Mouse (Mus musculus) MEL (cell line): ENCODE measurements around the gene Kif28. TPM values are rescaled to one million over a fixed set of nuclear protein-coding genes. Genes with fewer than 3 reads are reported as not detected.

Experiments used
- DNase-seq: peaks from one replicate; pipeline ENCODE4 v3.0.0; 2011; ENCODE audit warnings: low read depth, low spot score
- H3K27ac ChIP-seq: 2 replicates; pipeline ENCODE4 v1.5.1; 2012; ENCODE audit warnings: low read depth, mild to moderate bottlenecking, control low read depth, low read length, moderate library complexity; ENCODE audit not compliant: control insufficient read depth
- H3K27me3 ChIP-seq, 2 experiments: fragments of 150-350 bp in 1 of 2; sonication (generic) in 1 of 2; 2 replicates each; pipeline ENCODE4 v1.6.1; 2012; ENCODE audit warnings: low read length in 2 of 2, mild to moderate bottlenecking in 2 of 2, improper control_type of control experiment in 1 of 2, moderate library complexity in 1 of 2; ENCODE audit not compliant: insufficient read depth in 2 of 2, control insufficient read depth in 1 of 2
- H3K36me3 ChIP-seq, 2 experiments: 2 replicates each; pipeline ENCODE4 v1.6.1; 2012 to 2014; ENCODE audit warnings: low read length in 2 of 2, improper control_type of control experiment in 1 of 2, inconsistent platforms in 1 of 2, mild to moderate bottlenecking in 1 of 2; ENCODE audit not compliant: insufficient read depth in 2 of 2, control insufficient read depth in 1 of 2
- H3K4me1 ChIP-seq, 2 experiments: fragments of 150-350 bp in 1 of 2; sonication (generic) in 1 of 2; 2 replicates each; pipeline ENCODE4 v1.6.1; 2012; ENCODE audit warnings: low read length in 2 of 2, improper control_type of control experiment in 1 of 2, mild to moderate bottlenecking in 1 of 2; ENCODE audit not compliant: insufficient read depth in 2 of 2, control insufficient read depth in 1 of 2
- H3K4me3 ChIP-seq, 2 experiments: fragments of 150-350 bp in 1 of 2; sonication (generic) in 1 of 2; 2 replicates each; pipeline ENCODE4 v1.5.1; 2012; ENCODE audit warnings: low read depth in 2 of 2, low read length in 2 of 2, mild to moderate bottlenecking in 2 of 2, moderate library complexity in 2 of 2, control low read depth in 1 of 2, improper control_type of control experiment in 1 of 2; ENCODE audit not compliant: control insufficient read depth in 1 of 2, insufficient read depth in 1 of 2
- H3K79me2 ChIP-seq: 2 replicates; pipeline ENCODE4 v1.6.1; 2012; ENCODE audit warnings: mild to moderate bottlenecking, low read length, moderate library complexity; ENCODE audit not compliant: control insufficient read depth, poor library complexity, insufficient read depth
- H3K9ac ChIP-seq: 2 replicates; pipeline ENCODE4 v1.6.1; 2012; ENCODE audit warnings: low read depth, mild to moderate bottlenecking, control low read depth, low read length, moderate library complexity; ENCODE audit not compliant: control insufficient read depth, poor library complexity, severe bottlenecking
- H3K9me3 ChIP-seq: fragments of 150-350 bp; sonication (generic); replicated peaks from 2 replicates; pipeline ENCODE4 v1.6.1; 2012; ENCODE audit warnings: mild to moderate bottlenecking, low read length, improper control_type of control experiment, moderate library complexity; ENCODE audit not compliant: insufficient read depth
- BHLHE40 ChIP-seq: IDR thresholded peaks from 2 replicates; pipeline ENCODE4 v1.6.1; 2012; ENCODE audit warnings: low read depth, mild to moderate bottlenecking, inconsistent platforms, low read length, improper control_type of control experiment, borderline replicate concordance
- CHD1 ChIP-seq: IDR thresholded peaks from 2 replicates; pipeline ENCODE4 v1.6.1; 2012; ENCODE audit warnings: low read depth, mild to moderate bottlenecking, inconsistent platforms, low read length, improper control_type of control experiment
- CHD2 ChIP-seq: IDR thresholded peaks from 2 replicates; pipeline ENCODE4 v1.6.1; 2011; ENCODE audit warnings: low read length, improper control_type of control experiment
- CTCF ChIP-seq, 3 experiments: IDR thresholded peaks in 2 of 3; conservative IDR thresholded peaks in 1 of 3; 2 replicates each; pipeline ENCODE4 v1.5.1; 2011 to 2012; ENCODE audit warnings: low read length in 3 of 3, low read depth in 2 of 3, mild to moderate bottlenecking in 2 of 3, improper control_type of control experiment in 1 of 3, inconsistent platforms in 1 of 3, mixed read lengths in 1 of 3, moderate library complexity in 1 of 3; ENCODE audit not compliant: control insufficient read depth in 1 of 3, insufficient read depth in 1 of 3, poor library complexity in 1 of 3, severe bottlenecking in 1 of 3
- E2F4 ChIP-seq: IDR thresholded peaks from 2 replicates; pipeline ENCODE4 v1.6.1; 2011; ENCODE audit warnings: low read depth, low read length, improper control_type of control experiment, borderline replicate concordance
- ELF1 ChIP-seq: IDR thresholded peaks from 2 replicates; pipeline ENCODE4 v1.6.1; 2014; ENCODE audit warnings: low read depth, mild to moderate bottlenecking, inconsistent platforms, low read length, improper control_type of control experiment, moderate library complexity
- EP300 ChIP-seq, 2 experiments: IDR thresholded peaks; 2 replicates each; pipeline ENCODE4 v1.6.1; 2011; ENCODE audit warnings: improper control_type of control experiment in 2 of 2, low read length in 2 of 2, low read depth in 1 of 2, mild to moderate bottlenecking in 1 of 2
- ETS1 ChIP-seq: IDR thresholded peaks from 2 replicates; pipeline ENCODE4 v1.6.1; 2012; ENCODE audit warnings: low read depth, mild to moderate bottlenecking, inconsistent platforms, low read length, improper control_type of control experiment, moderate library complexity
- GABPA ChIP-seq: IDR thresholded peaks from 2 replicates; pipeline ENCODE4 v1.6.1; 2012; ENCODE audit warnings: low read depth, mild to moderate bottlenecking, inconsistent platforms, low read length, improper control_type of control experiment, moderate library complexity
- GATA1 ChIP-seq: IDR thresholded peaks from 2 replicates; pipeline ENCODE4 v1.6.1; 2011; ENCODE audit warnings: low read depth, low read length, improper control_type of control experiment
- HCFC1 ChIP-seq: IDR thresholded peaks from 2 replicates; pipeline ENCODE4 v1.6.1; 2012; ENCODE audit warnings: low read depth, mild to moderate bottlenecking, inconsistent platforms, low read length, improper control_type of control experiment, moderate library complexity
- JUND ChIP-seq: IDR thresholded peaks from 2 replicates; pipeline ENCODE4 v1.6.1; 2011; ENCODE audit warnings: low read depth, mild to moderate bottlenecking, improper control_type of control experiment, low read length
- KAT2A ChIP-seq: conservative IDR thresholded peaks from 2 replicates; pipeline ENCODE4 v1.6.1; 2012; ENCODE audit warnings: low read depth, low read length, improper control_type of control experiment, inconsistent platforms
- MAFK ChIP-seq: IDR thresholded peaks from 2 replicates; pipeline ENCODE4 v1.6.1; 2011; ENCODE audit warnings: low read depth, mild to moderate bottlenecking, low read length, improper control_type of control experiment, borderline replicate concordance
- MAX ChIP-seq: IDR thresholded peaks from 2 replicates; pipeline ENCODE4 v1.6.1; 2011; ENCODE audit warnings: low read length, improper control_type of control experiment
- MAZ ChIP-seq: IDR thresholded peaks from 2 replicates; pipeline ENCODE4 v1.6.1; 2012; ENCODE audit warnings: low read depth, mild to moderate bottlenecking, inconsistent platforms, low read length, improper control_type of control experiment
- MEF2A ChIP-seq: IDR thresholded peaks from 2 replicates; pipeline ENCODE4 v1.6.1; 2014; ENCODE audit warnings: low read depth, mild to moderate bottlenecking, inconsistent platforms, low read length, improper control_type of control experiment; ENCODE audit not compliant: poor library complexity, insufficient replicate concordance, severe bottlenecking; ENCODE audit errors: extremely low read depth
- MXI1 ChIP-seq: IDR thresholded peaks from 2 replicates; pipeline ENCODE4 v1.6.1; 2011; ENCODE audit warnings: mild to moderate bottlenecking, low read depth, low read length, improper control_type of control experiment
- MYB ChIP-seq: IDR thresholded peaks from 2 replicates; pipeline ENCODE4 v1.6.1; 2011; ENCODE audit warnings: mild to moderate bottlenecking, low read depth, low read length, improper control_type of control experiment
- MYC ChIP-seq: IDR thresholded peaks from 2 replicates; pipeline ENCODE4 v1.6.1; 2011; ENCODE audit warnings: low read depth, mild to moderate bottlenecking, low read length, improper control_type of control experiment, moderate library complexity
- NELFE ChIP-seq: IDR thresholded peaks from 2 replicates; pipeline ENCODE4 v1.6.1; 2011; ENCODE audit warnings: low read depth, low read length, improper control_type of control experiment
- NRF1 ChIP-seq: IDR thresholded peaks from 2 replicates; pipeline ENCODE4 v1.6.1; 2014; ENCODE audit warnings: low read depth, mild to moderate bottlenecking, inconsistent platforms, low read length, improper control_type of control experiment, moderate library complexity; ENCODE audit not compliant: poor library complexity, insufficient read depth, severe bottlenecking
- POLR2A ChIP-seq, 2 experiments: IDR thresholded peaks; 2 replicates each; pipeline ENCODE4 v1.6.1; 2011 to 2012; ENCODE audit warnings: low read length in 2 of 2, mild to moderate bottlenecking in 2 of 2, control low read depth in 1 of 2, improper control_type of control experiment in 1 of 2, low read depth in 1 of 2, moderate library complexity in 1 of 2; ENCODE audit not compliant: control insufficient read depth in 1 of 2, insufficient read depth in 1 of 2, poor library complexity in 1 of 2
- POLR2AphosphoS2 ChIP-seq: IDR thresholded peaks from 2 replicates; pipeline ENCODE4 v1.6.1; 2011; ENCODE audit warnings: low read length, improper control_type of control experiment
- POLR2AphosphoS5 ChIP-seq: IDR thresholded peaks from 2 replicates; pipeline ENCODE4 v1.6.1; 2012; ENCODE audit warnings: low read depth, borderline replicate concordance, mild to moderate bottlenecking, inconsistent platforms, low read length, moderate library complexity, mixed read lengths
- RAD21 ChIP-seq: IDR thresholded peaks from 2 replicates; pipeline ENCODE4 v1.6.1; 2011; ENCODE audit warnings: mild to moderate bottlenecking, low read depth, low read length, improper control_type of control experiment
- RCOR1 ChIP-seq: IDR thresholded peaks from 2 replicates; pipeline ENCODE4 v1.6.1; 2012; ENCODE audit warnings: low read depth, mild to moderate bottlenecking, inconsistent platforms, low read length, improper control_type of control experiment
- SIN3A ChIP-seq: IDR thresholded peaks from 2 replicates; pipeline ENCODE4 v1.6.1; 2012; ENCODE audit warnings: low read length, improper control_type of control experiment, inconsistent platforms
- SMC3 ChIP-seq: IDR thresholded peaks from 2 replicates; pipeline ENCODE4 v1.6.1; 2011; ENCODE audit warnings: low read depth, low read length, improper control_type of control experiment
- TAL1 ChIP-seq: IDR thresholded peaks from 2 replicates; pipeline ENCODE4 v1.6.1; 2012; ENCODE audit warnings: mild to moderate bottlenecking, inconsistent platforms, low read length, moderate library complexity, mixed read lengths
- TBP ChIP-seq: IDR thresholded peaks from 2 replicates; pipeline ENCODE4 v1.8.0; 2011; ENCODE audit warnings: low read depth, low read length, improper control_type of control experiment
- TCF12 ChIP-seq: IDR thresholded peaks from 2 replicates; pipeline ENCODE4 v1.6.1; 2014; ENCODE audit warnings: low read depth, mild to moderate bottlenecking, inconsistent platforms, low read length, improper control_type of control experiment, moderate library complexity
- UBTF ChIP-seq: IDR thresholded peaks from 2 replicates; pipeline ENCODE4 v1.6.1; 2012; ENCODE audit warnings: low read depth, mild to moderate bottlenecking, inconsistent platforms, low read length, improper control_type of control experiment, moderate library complexity, borderline replicate concordance; ENCODE audit not compliant: insufficient read depth
- USF2 ChIP-seq, 2 experiments: IDR thresholded peaks; 2 replicates each; pipeline ENCODE4 v1.6.1; 2011 to 2012; ENCODE audit warnings: improper control_type of control experiment in 2 of 2, low read length in 2 of 2, borderline replicate concordance in 1 of 2, inconsistent platforms in 1 of 2, low read depth in 1 of 2, mild to moderate bottlenecking in 1 of 2; ENCODE audit not compliant: insufficient read depth in 1 of 2
- ZC3H11A ChIP-seq: IDR thresholded peaks from 2 replicates; pipeline ENCODE4 v1.6.1; 2012; ENCODE audit warnings: low read depth, mild to moderate bottlenecking, inconsistent platforms, low read length, improper control_type of control experiment
- ZKSCAN1 ChIP-seq: IDR thresholded peaks from 2 replicates; pipeline ENCODE4 v1.6.1; 2012; ENCODE audit warnings: low read depth, mild to moderate bottlenecking, inconsistent platforms, low read length, improper control_type of control experiment, moderate library complexity
- ZMIZ1 ChIP-seq: IDR thresholded peaks from 2 replicates; pipeline ENCODE4 v1.6.1; 2012; ENCODE audit warnings: low read depth, mild to moderate bottlenecking, inconsistent platforms, low read length, improper control_type of control experiment, moderate library complexity
- ZNF384 ChIP-seq: IDR thresholded peaks from 2 replicates; pipeline ENCODE4 v1.6.1; 2012; ENCODE audit warnings: low read depth, mild to moderate bottlenecking, inconsistent platforms, low read length, improper control_type of control experiment
- polyA plus RNA-seq, 2 experiments: library from polyadenylated mRNA; stranded (reverse) in 1 of 2; unstranded in 1 of 2; fragments of >175 nt in 1 of 2; fragments of >200 nt in 1 of 2; gene quantifications; 2 replicates each; pipeline versions ENCODE4 v1.2.1 to v1.2.4; 2012; ENCODE audit warnings: low replicate concordance in 2 of 2, low read depth in 1 of 2; ENCODE audit not compliant: insufficient read length in 2 of 2, insufficient read depth in 1 of 2, missing spikeins in 1 of 2
- total RNA-seq: library from RNA; depleted of rRNA; stranded (reverse); fragments of 300-350 nt; gene quantifications from 2 replicates; pipeline ENCODE4 v1.2.3, GENCODE M21; 2012

The Kif28 gene
- total and polyA plus RNA-seq, 3 experiments: 0.13 to 0.27 TPM; not detected in 1

- Histone ChIP-seq H3K27me3 (no peaks in the 10 kb centered on the region), H3K4me1 (peaks cover 0 to 22% of the 10 kb centered on the region in 2 experiments; a peak in 2 of 4 replicates), H3K79me2 (no peaks in the 10 kb centered on the region), H3K36me3 (peaks cover 0 to 5% of the 10 kb centered on the region in 2 experiments; a peak in 2 of 4 replicates), H3K9me3 (no peaks in the 10 kb centered on the region), H3K27ac (peak overlapping the region; percentile 84), H3K4me3 (peak overlapping the region; percentile 27 to 60), H3K9ac (peak overlapping the region; percentile 60)
- peak; percentile 89 for DNase-seq
- TF ChIP-seq HCFC1 (peak; percentile 70), ZMIZ1 (no peak), ETS1 (0 out of 2 replicates have a peak, but pooled peaks have one; percentile 5), UBTF (no peak), CHD2 (no peak), POLR2AphosphoS2 (no peak), TBP (peak; percentile 69; the same call in 1 of the 2 replicates), MAZ (peak; percentile 16; the same call in 1 of the 2 replicates), NRF1 (no peak), EP300 (IDR thresholded peaks at IDR 0.05; ENCODE audit: low read depth in 1 of 2, low read length in 2 of 2) (peak in 1 of 2 experiments; percentile 61; a peak in 2 of 4 replicates), POLR2A (IDR thresholded peaks at IDR 0.05; ENCODE audit: control insufficient read depth in 1 of 2, insufficient read depth in 1 of 2, low read depth in 1 of 2, low read length in 2 of 2, poor library complexity in 1 of 2) (peak in 1 of 2 experiments; percentile 75; a peak in 2 of 4 replicates), CHD1 (no peak), BHLHE40 (no peak), RCOR1 (0 out of 2 replicates have a peak, but pooled peaks have one; percentile 31), ZC3H11A (no peak), MAX (no peak), MYC (no peak), SMC3 (no peak), GATA1 (peak; percentile 72), NELFE (peak; percentile 54; the same call in 1 of the 2 replicates), CTCF (IDR thresholded peaks at IDR 0.05 in 2 of 3, conservative IDR thresholded peaks at IDR 0.05 in 1 of 3; ENCODE audit: control insufficient read depth in 1 of 3, insufficient read depth in 1 of 3, low read depth in 2 of 3, low read length in 3 of 3, poor library complexity in 1 of 3, severe bottlenecking in 1 of 3) (no peak), KAT2A (no peak), MAFK (no peak), RAD21 (no peak), MEF2A (no peak), ZNF384 (no peak), GABPA (no peak), TAL1 (peak; percentile 71), SIN3A (peak; percentile 50), MXI1 (no peak), POLR2AphosphoS5 (no peak), USF2 (IDR thresholded peaks at IDR 0.05; ENCODE audit: borderline replicate concordance in 1 of 2, insufficient read depth in 1 of 2, low read depth in 1 of 2, low read length in 2 of 2) (no peak), ZKSCAN1 (no peak), JUND (no peak), TCF12 (peak; percentile 60), E2F4 (no peak), ELF1 (peak; percentile 67), MYB (no peak)
Measured at GRCm38 (mm10) chr1:179650284-179650683, 94.8 kb downstream of the Kif28 start.
